9 mouse cellular contexts compared by ENCODE assay signal in genomic region chr13:73270451-73271081, GRCm38 (mm10). TPM values are rescaled to one million over a fixed set of nuclear protein-coding genes. Genes with fewer than 3 reads are reported as not detected.
A peak's percentile ranks its signal among the peaks of the same experiment; 100 is the strongest.
DNase-seq lines count a peak whose midpoint lies in the region; ATAC-seq and TF ChIP-seq lines count a peak whose summit lies in the region.
"Had no signal": no experiment of that assay in that cellular context is flagged by ENCODE, and none has a peak within 500 bp of the region (broad histone marks: within the 10 kb centered on the region; RNA-seq: fewer than 3 reads in every experiment).

No protein-coding gene starts in this region.

- peaks cover 40% of the 10 kb centered on the region for H3K4me1 ChIP-seq in hindbrain, embryonic 12.5 days
- H3K4me1 ChIP-seq in midbrain, embryonic 16.5 days (ENCODE audit: control insufficient read depth, insufficient read depth, low read length) = peaks cover 20% of the 10 kb centered on the region

- intact Hi-C loops in gastrocnemius, adult 2 months (cut with DNase I) = no loop called here
- intact Hi-C loops in gastrocnemius, postnatal 36 days (cut with DNase I) = no loop called here

- H3K9me3 ChIP-seq in hindbrain, embryonic 12.5 days (replicated peaks) = no peaks in the 10 kb centered on the region
- H3K9me3 ChIP-seq in midbrain, embryonic 16.5 days (replicated peaks; ENCODE audit: control insufficient read depth, low read length, poor library complexity, severe bottlenecking) = no peaks in the 10 kb centered on the region
- H3K9me3 ChIP-seq: forebrain, embryonic 10.5 days had no signal

- H3K27me3 ChIP-seq in hindbrain, embryonic 12.5 days = peaks cover 99% of the 10 kb centered on the region
- H3K27me3 ChIP-seq in midbrain, embryonic 16.5 days (ENCODE audit: control insufficient read depth, insufficient read depth, low read depth, low read length) = peaks cover 71% of the 10 kb centered on the region

- WGBS in hindbrain, embryonic 12.5 days = 4% methylated on average over 22 of the region's 22 CpGs
- WGBS in midbrain, embryonic 16.5 days = 3% methylated on average over 22 of the region's 22 CpGs

- H3K9ac ChIP-seq in hindbrain, embryonic 12.5 days = no peak overlapping the region
- H3K9ac ChIP-seq in midbrain, embryonic 16.5 days (ENCODE audit: low read depth, low read length) = no peak overlapping the region

- H3K36me3 ChIP-seq in hindbrain, embryonic 12.5 days = no peaks in the 10 kb centered on the region
- no peaks in the 10 kb centered on the region for H3K36me3 ChIP-seq in midbrain, embryonic 16.5 days (ENCODE audit: control insufficient read depth, insufficient read depth, low read length)
- H3K36me3 ChIP-seq: forebrain, embryonic 10.5 days had no signal

- H3K4me2 ChIP-seq in hindbrain, embryonic 12.5 days (replicated peaks) = peak overlapping the region; percentile 56
- H3K4me2 ChIP-seq in midbrain, embryonic 16.5 days (ENCODE audit: low read length) = peak overlapping the region; percentile 70

- peak overlapping the region; percentile 35 for H3K4me3 ChIP-seq in gastrocnemius, adult 2 months
- H3K4me3 ChIP-seq in hindbrain, embryonic 12.5 days = peak overlapping the region; percentile 28; the same call in 1 of the 2 replicates
- H3K4me3 ChIP-seq in midbrain, embryonic 16.5 days (ENCODE audit: low read depth, low read length) = peak overlapping the region; percentile 5; the same call in 1 of the 2 replicates

- H3K27ac ChIP-seq in gastrocnemius, adult 2 months = no peak overlapping the region
- H3K27ac ChIP-seq in hindbrain, embryonic 12.5 days = no peak overlapping the region
- H3K27ac ChIP-seq in midbrain, embryonic 16.5 days (ENCODE audit: low read length) = no peak overlapping the region
- H3K27ac ChIP-seq: forebrain, embryonic 10.5 days had no signal

- TF ChIP-seq CTCF in gastrocnemius, adult 2 months (IDR thresholded peaks at IDR 0.05) = no peak
- no peak for TF ChIP-seq CTCF in brain, embryonic 14.5 days (IDR thresholded peaks at IDR 0.05; ENCODE audit: borderline replicate concordance, extremely low read depth, insufficient read depth, insufficient read length)

- no peak for TF ChIP-seq POLR2A in brain, embryonic 14.5 days (IDR thresholded peaks at IDR 0.05; ENCODE audit: borderline replicate concordance, extremely low read depth, insufficient read depth, insufficient read length, poor library complexity, severe bottlenecking)

- DNase-seq in gastrocnemius, adult 2 months = no peak
- no peak for DNase-seq in gastrocnemius, postnatal 36 days
- peak; percentile 27 for DNase-seq in brain, embryonic 14.5 days (ENCODE audit: low read depth)
- no peak for DNase-seq in ovary, postnatal 10 days (ENCODE audit: low spot score)
- no peak for DNase-seq in left cerebral cortex, adult 18-20 months (ENCODE audit: low spot score in 2 of 2)
- DNase-seq in testis, postnatal 10 days (ENCODE audit: low spot score) = no peak

- ATAC-seq in hindbrain, embryonic 12.5 days (ENCODE audit: low FRiP score) = no peak
- no peak for ATAC-seq in midbrain, embryonic 16.5 days

RNA-seq across cellular contexts. Expression of gene Irx4, which starts 10.3 kb away (rescaled TPM):
- not detected for total RNA-seq in gastrocnemius, adult 2 months (2021)
- total RNA-seq in gastrocnemius, postnatal 36 days (2021) = not detected
- 0.90 and 4.7 TPM in 2 replicates for polyA plus RNA-seq in brain, embryonic 14.5 days (2012; rRNA removed)
- 7.6 and 8.7 TPM in 2 replicates for polyA plus RNA-seq in hindbrain, embryonic 12.5 days (2016; fragmentation: Nextera tagmentation; extraction: Ambion mirVana)
- 0.87 and 1.4 TPM in 2 replicates for polyA plus RNA-seq in midbrain, embryonic 16.5 days (2015; fragmentation: Nextera tagmentation; extraction: Ambion mirVana)
- total RNA-seq in left cerebral cortex, adult 18-20 months (2021) = not detected

RNA-seq across cellular contexts. Expression of gene Mrpl36, which starts 57.7 kb away (rescaled TPM):
- total RNA-seq in gastrocnemius, adult 2 months (2021) = 10 to 100 TPM; 36.5 to 47.4 TPM
- 10 to 100 TPM; 39.2 to 42.5 TPM for total RNA-seq in gastrocnemius, postnatal 36 days (2021)
- polyA plus RNA-seq in brain, embryonic 14.5 days (2012; rRNA removed) = 58.7 and 91.7 TPM in 2 replicates
- polyA plus RNA-seq in hindbrain, embryonic 12.5 days (2016; fragmentation: Nextera tagmentation; extraction: Ambion mirVana) = 91.8 and 101 TPM in 2 replicates
- polyA plus RNA-seq in midbrain, embryonic 16.5 days (2015; fragmentation: Nextera tagmentation; extraction: Ambion mirVana) = 73.0 and 79.7 TPM in 2 replicates
- total RNA-seq in left cerebral cortex, adult 18-20 months (2021) = 10 to 100 TPM; 32.9 to 40.3 TPM

RNA-seq across cellular contexts. Expression of gene Ndufs6, which starts 57.8 kb away (rescaled TPM):
- 100 to 1,000 TPM; 406 to 531 TPM for total RNA-seq in gastrocnemius, adult 2 months (2021)
- 100 to 1,000 TPM; 402 to 419 TPM for total RNA-seq in gastrocnemius, postnatal 36 days (2021)
- 198 and 233 TPM in 2 replicates for polyA plus RNA-seq in brain, embryonic 14.5 days (2012; rRNA removed)
- polyA plus RNA-seq in hindbrain, embryonic 12.5 days (2016; fragmentation: Nextera tagmentation; extraction: Ambion mirVana) = 263 and 312 TPM in 2 replicates
- 372 and 392 TPM in 2 replicates for polyA plus RNA-seq in midbrain, embryonic 16.5 days (2015; fragmentation: Nextera tagmentation; extraction: Ambion mirVana)
- total RNA-seq in left cerebral cortex, adult 18-20 months (2021) = 100 to 1,000 TPM; 189 TPM
